Mouse (Mus musculus) lung, adult 2 months (tissue): ENCODE results near the gene Timp2.

Experiments
- CTCF ChIP-seq: fragments of 200-500 bp; IDR thresholded peaks from 2 replicates; pipeline ENCODE4 v1.5.1; 2011; ENCODE audit warnings: mild to moderate bottlenecking, low read length, control low read depth; ENCODE audit not compliant: insufficient read depth
- POLR2A ChIP-seq: fragments of 200-500 bp; IDR thresholded peaks from 2 replicates; pipeline ENCODE4 v1.6.1; 2011; ENCODE audit warnings: low read depth, mild to moderate bottlenecking, control low read depth, low read length, borderline replicate concordance; ENCODE audit errors: extremely low read depth

DNA sequence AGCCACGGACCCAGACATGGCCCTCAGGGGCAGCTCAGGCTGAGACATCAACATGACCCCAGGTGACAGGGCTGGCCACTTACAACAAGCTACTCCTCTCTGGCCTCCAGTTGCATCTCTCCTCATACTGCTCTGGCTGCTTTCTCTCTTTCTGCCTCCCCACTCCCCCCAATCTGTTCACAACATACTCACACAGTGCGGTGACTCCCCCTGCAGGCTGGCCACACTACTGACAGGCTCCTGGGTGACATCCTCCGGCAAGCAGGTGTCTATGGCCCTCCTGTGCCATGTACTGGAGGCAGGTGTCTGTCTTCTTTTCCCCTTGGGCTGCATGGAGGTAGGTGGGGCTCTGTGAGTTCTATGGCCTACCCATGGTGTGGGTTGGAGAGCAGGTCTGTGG is 57.6 kb downstream of the Timp2 start:
- TF ChIP-seq CTCF (0 out of 2 replicates have a peak, but pooled peaks have one; percentile 1), POLR2A (no peak)
